Mouse (Mus musculus) myocyte (in vitro differentiated cells): Measurements from ENCODE around the gene Dact3. TPM values are rescaled to one million over a fixed set of nuclear protein-coding genes. Genes with fewer than 3 reads are reported as not detected.

ENCODE experiments used
- H3K27me3 ChIP-seq: one replicate; pipeline ENCODE4 v1.6.1; 2011; ENCODE audit not compliant: control insufficient read depth, insufficient read depth, insufficient read length
- H3K36me3 ChIP-seq: one replicate; pipeline ENCODE4 v1.6.1; 2011; ENCODE audit not compliant: control insufficient read depth, insufficient read depth
- H3K4me2 ChIP-seq: one replicate; pipeline ENCODE4 v1.6.1; 2011; ENCODE audit warnings: low read depth, control low read depth
- H3K4me3 ChIP-seq: one replicate; pipeline ENCODE4 v1.5.1; 2011; ENCODE audit warnings: mild to moderate bottlenecking, control low read depth, moderate library complexity
- H3K79me2 ChIP-seq: one replicate; pipeline ENCODE4 v1.6.1; 2011; ENCODE audit not compliant: control insufficient read depth, insufficient read depth
- H3ac ChIP-seq: one replicate; pipeline ENCODE4 v1.6.1; 2011; ENCODE audit not compliant: control insufficient read depth, insufficient read length
- CEBPB ChIP-seq: IDR thresholded peaks from 2 replicates; pipeline ENCODE4 v1.6.1; 2011; ENCODE audit warnings: mild to moderate bottlenecking, moderate library complexity; ENCODE audit not compliant: poor library complexity, insufficient read depth, severe bottlenecking
- E2F4 ChIP-seq: IDR thresholded peaks from one replicate; pipeline ENCODE4 v1.6.1; 2011; ENCODE audit warnings: mild to moderate bottlenecking, control low read depth, moderate library complexity; ENCODE audit not compliant: insufficient read depth
- MAX ChIP-seq: IDR thresholded peaks from one replicate; pipeline ENCODE4 v1.6.1; 2011; ENCODE audit warnings: low read depth, mild to moderate bottlenecking, control low read depth
- MYOD1 ChIP-seq, 3 experiments: IDR thresholded peaks; one replicate each; pipeline ENCODE4 v1.6.1; 2011; ENCODE audit warnings: control low read depth in 2 of 3, low read depth in 2 of 3, mild to moderate bottlenecking in 2 of 3, moderate library complexity in 1 of 3; ENCODE audit not compliant: insufficient read length in 2 of 3, control insufficient read depth in 1 of 3
- MYOG ChIP-seq, 3 experiments: IDR thresholded peaks; one replicate each; pipeline ENCODE4 v1.6.1; 2011; ENCODE audit warnings: control low read depth in 2 of 3, low read depth in 2 of 3, mild to moderate bottlenecking in 2 of 3; ENCODE audit not compliant: insufficient read length in 2 of 3, control insufficient read depth in 1 of 3, insufficient read depth in 1 of 3
- POLR2A ChIP-seq: IDR thresholded peaks from one replicate; pipeline ENCODE4 v1.6.1; 2011; ENCODE audit warnings: low read depth, mild to moderate bottlenecking, control low read depth, moderate library complexity; ENCODE audit not compliant: insufficient read length
- POLR2AphosphoS2 ChIP-seq: IDR thresholded peaks from one replicate; pipeline ENCODE4 v1.6.1; 2011; ENCODE audit warnings: low read depth, control low read depth; ENCODE audit not compliant: insufficient read length
- REST ChIP-seq: IDR thresholded peaks from one replicate; pipeline ENCODE4 v1.6.1; 2011; ENCODE audit warnings: mild to moderate bottlenecking, control low read depth, moderate library complexity; ENCODE audit not compliant: insufficient read depth, insufficient read length
- SRF ChIP-seq: IDR thresholded peaks from one replicate; pipeline ENCODE4 v1.6.1; 2011; ENCODE audit warnings: low read depth; ENCODE audit not compliant: control insufficient read depth, insufficient read length
- TCF12 ChIP-seq: IDR thresholded peaks from one replicate; pipeline ENCODE4 v1.6.1; 2011; ENCODE audit warnings: mild to moderate bottlenecking, control low read depth; ENCODE audit not compliant: poor library complexity, insufficient read depth, severe bottlenecking
- TCF3 ChIP-seq: IDR thresholded peaks from one replicate; pipeline ENCODE4 v1.6.1; 2011; ENCODE audit warnings: low read depth, control low read depth; ENCODE audit not compliant: insufficient read length
- USF1 ChIP-seq: IDR thresholded peaks from one replicate; pipeline ENCODE4 v1.6.1; 2011; ENCODE audit warnings: low read depth, mild to moderate bottlenecking, control low read depth, moderate library complexity
- polyA plus RNA-seq: library from polyadenylated mRNA; unstranded; fragments of >200 nt; fragmentation: generic; extraction: Trizol; gene quantifications from one replicate; pipeline ENCODE4 v1.2.1, GENCODE M21; 2012; ENCODE audit warnings: missing spikeins

Dact3 gene
- polyA plus RNA-seq, 1 experiment: 10.0 TPM

GRCm38 (mm10) chr7:16922360-16922973, 47.4 kb downstream of the Dact3 start:
- Histone ChIP-seq H3K4me3 (peak overlapping the region; percentile 94), H3K79me2 (peaks cover 40% of the 10 kb centered on the region), H3K4me2 (peak overlapping the region; percentile 85), H3K27me3 (no peaks in the 10 kb centered on the region), H3ac (peak overlapping the region; percentile 61), H3K36me3 (no peaks in the 10 kb centered on the region)
- TF ChIP-seq POLR2A (peak; percentile 54), POLR2AphosphoS2 (peak; percentile 28), TCF12 (no peak)

GRCm38 (mm10) chr7:16923283-16924036, 48.3 kb downstream of the Dact3 start:
- Histone ChIP-seq H3K4me3 (peak overlapping the region; percentile 94), H3K4me2 (peak overlapping the region; percentile 85), H3K79me2 (peaks cover 40% of the 10 kb centered on the region), H3K27me3 (no peaks in the 10 kb centered on the region), H3K36me3 (no peaks in the 10 kb centered on the region), H3ac (peak overlapping the region; percentile 61)
- peak in 2 of 3 experiments; percentile 43 to 69 for TF ChIP-seq MYOD1 (IDR thresholded peaks at IDR 0.05; ENCODE audit: control insufficient read depth in 1 of 3, insufficient read length in 2 of 3, low read depth in 2 of 3)
- no peak for TF ChIP-seq TCF12
- peak in 2 of 3 experiments; percentile 55 to 60 for TF ChIP-seq MYOG (IDR thresholded peaks at IDR 0.05; ENCODE audit: control insufficient read depth in 1 of 3, insufficient read depth in 1 of 3, insufficient read length in 2 of 3, low read depth in 2 of 3)
- no peak for TF ChIP-seq E2F4
- TF ChIP-seq CEBPB: no peak
- TF ChIP-seq POLR2AphosphoS2: peak; percentile 87
- peak; percentile 85 for TF ChIP-seq POLR2A
- TF ChIP-seq SRF: no peak

GRCm38 (mm10) chr7:16924037-16924834, 49.1 kb downstream of the Dact3 start, which contains the start of gene Calm3:
Gene Calm3 (minus strand): TSS chr7:16924114.
- no peak for TF ChIP-seq MAX
- TF ChIP-seq CEBPB: no peak
- TF ChIP-seq POLR2A: peak; percentile 50
- no peak for TF ChIP-seq TCF3
- TF ChIP-seq E2F4: peak; percentile 31
- TF ChIP-seq USF1: no peak
- no peak for TF ChIP-seq POLR2AphosphoS2
- TF ChIP-seq SRF: peak; percentile 77
- TF ChIP-seq TCF12: no peak
- peak in 1 of 3 experiments; percentile 39 for TF ChIP-seq MYOD1 (IDR thresholded peaks at IDR 0.05; ENCODE audit: control insufficient read depth in 1 of 3, insufficient read length in 2 of 3, low read depth in 2 of 3)
- TF ChIP-seq REST: no peak
- TF ChIP-seq MYOG (IDR thresholded peaks at IDR 0.05; ENCODE audit: control insufficient read depth in 1 of 3, insufficient read depth in 1 of 3, insufficient read length in 2 of 3, low read depth in 2 of 3): peak in 1 of 3 experiments; percentile 66
- H3K4me2 ChIP-seq: peak within 1 kb of the TSS; percentile 85
- H3K36me3 ChIP-seq: no peaks in the 10 kb centered on the region
- H3K27me3 ChIP-seq: no peaks in the 10 kb centered on the region
- H3K79me2 ChIP-seq: peaks cover 40% of the 10 kb centered on the region
- peak within 1 kb of the TSS; percentile 61 for H3ac ChIP-seq
- peak within 1 kb of the TSS; percentile 94 for H3K4me3 ChIP-seq

DNA sequence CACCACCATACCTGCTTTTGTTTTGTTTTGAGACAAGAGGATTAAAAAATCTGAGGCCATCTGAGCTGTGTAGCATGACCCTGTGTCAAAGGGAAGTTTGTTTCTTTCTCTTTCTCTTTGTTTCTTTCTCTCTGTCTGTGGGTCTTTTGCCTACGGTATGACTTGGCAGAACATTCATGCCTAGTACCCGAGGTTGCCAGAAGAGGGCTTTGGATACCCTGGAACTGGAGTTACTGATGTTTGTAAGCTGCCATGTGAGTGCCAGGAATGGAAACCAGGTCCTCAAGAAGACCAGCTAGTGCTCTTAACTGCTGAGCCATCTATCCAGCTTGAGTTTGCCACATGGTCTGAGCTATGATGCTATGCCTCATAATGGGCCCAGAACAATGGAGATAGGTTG, 53.2 kb downstream of the Dact3 start:
- no peak overlapping the region for H3ac ChIP-seq
- no peak for TF ChIP-seq SRF
- no peak for TF ChIP-seq POLR2A
- TF ChIP-seq CEBPB: no peak
- TF ChIP-seq POLR2AphosphoS2: no peak
- no peak for TF ChIP-seq E2F4
- no peak for TF ChIP-seq USF1
- no peak for TF ChIP-seq MYOD1 (IDR thresholded peaks at IDR 0.05; ENCODE audit: control insufficient read depth in 1 of 3, insufficient read length in 2 of 3, low read depth in 2 of 3)

GRCm38 (mm10) chr7:16930850-16931249, 55.7 kb downstream of the Dact3 start:
- Histone ChIP-seq H3K27me3 (no peaks in the 10 kb centered on the region), H3K4me3 (no peak overlapping the region), H3K79me2 (no peaks in the 10 kb centered on the region), H3K4me2 (no peak overlapping the region), H3K36me3 (no peaks in the 10 kb centered on the region), H3ac (no peak overlapping the region)
- TF ChIP-seq POLR2AphosphoS2: no peak
- no peak for TF ChIP-seq MAX
- no peak for TF ChIP-seq POLR2A
- no peak for TF ChIP-seq TCF12
- TF ChIP-seq E2F4: no peak
- TF ChIP-seq USF1: no peak
- no peak for TF ChIP-seq MYOG (IDR thresholded peaks at IDR 0.05; ENCODE audit: control insufficient read depth in 1 of 3, insufficient read depth in 1 of 3, insufficient read length in 2 of 3, low read depth in 2 of 3)
- no peak for TF ChIP-seq MYOD1 (IDR thresholded peaks at IDR 0.05; ENCODE audit: control insufficient read depth in 1 of 3, insufficient read length in 2 of 3, low read depth in 2 of 3)
- TF ChIP-seq REST: no peak
- TF ChIP-seq SRF: no peak
- TF ChIP-seq CEBPB: no peak
- TF ChIP-seq TCF3: no peak

More for the DNA sequence above, 53.2 kb downstream of the Dact3 start:
- no peaks in the 10 kb centered on the region for H3K27me3 ChIP-seq
- H3K4me3 ChIP-seq: no peak overlapping the region
- no peak overlapping the region for H3K4me2 ChIP-seq
- no peaks in the 10 kb centered on the region for H3K36me3 ChIP-seq
- peaks cover 4% of the 10 kb centered on the region for H3K79me2 ChIP-seq
